Mouse (Mus musculus): ENCODE measurements at regions not wholly inside any gene's neighbourhood (a gene's known extent, or its start where the extent isn't known, plus 50 kb on each side); places are given as distances from the start of the nearest gene placed in this dataset.

GRCm38 (mm10) chr12:77140141-77140540, 97.8 kb upstream of the Fut8 start:
- H3K4me2 ChIP-seq (ENCODE audit: low read depth, low read length), result no peak overlapping the region
- WGBS, result 72% methylated on average over 5 of the region's 5 CpGs
- H3K9ac ChIP-seq (ENCODE audit: low read length), result no peak overlapping the region
- 0 out of 2 replicates have a peak, but pooled peaks cover under 1% of the 10 kb centered on the region for H3K4me1 ChIP-seq (ENCODE audit: control insufficient read depth, insufficient read depth, low read length)
- H3K36me3 ChIP-seq (ENCODE audit: control insufficient read depth, insufficient read depth), result no peaks in the 10 kb centered on the region
- no peak for ATAC-seq (replicated peaks; ENCODE audit: extremely low read depth, insufficient read depth, low FRiP score)
- H3K27ac ChIP-seq (ENCODE audit: low read length), result no peak overlapping the region
- no peaks in the 10 kb centered on the region for H3K9me3 ChIP-seq (replicated peaks; ENCODE audit: control insufficient read depth, low read length)
- H3K4me3 ChIP-seq (ENCODE audit: low read length), result no peak overlapping the region
- no peaks in the 10 kb centered on the region for H3K27me3 ChIP-seq (ENCODE audit: control insufficient read depth, insufficient read depth, low read length)

GRCm38 (mm10) chr12:77139718-77140117, 98.2 kb upstream of the Fut8 start:
- Histone ChIP-seq H3K27me3 (ENCODE audit: control insufficient read depth, insufficient read depth, low read length) (no peaks in the 10 kb centered on the region), H3K4me2 (ENCODE audit: low read depth, low read length) (no peak overlapping the region), H3K36me3 (ENCODE audit: control insufficient read depth, insufficient read depth) (no peaks in the 10 kb centered on the region), H3K27ac (ENCODE audit: low read length) (no peak overlapping the region), H3K4me3 (ENCODE audit: low read length) (no peak overlapping the region), H3K4me1 (ENCODE audit: control insufficient read depth, insufficient read depth, low read length) (0 out of 2 replicates have a peak, but pooled peaks cover 3% of the 10 kb centered on the region), H3K9ac (ENCODE audit: low read length) (no peak overlapping the region), H3K9me3 (replicated peaks; ENCODE audit: control insufficient read depth, low read length) (no peaks in the 10 kb centered on the region)
- ATAC-seq (replicated peaks; ENCODE audit: extremely low read depth, insufficient read depth, low FRiP score), result no peak
- 85% methylated on average over 2 of the region's 2 CpGs for WGBS

DNA sequence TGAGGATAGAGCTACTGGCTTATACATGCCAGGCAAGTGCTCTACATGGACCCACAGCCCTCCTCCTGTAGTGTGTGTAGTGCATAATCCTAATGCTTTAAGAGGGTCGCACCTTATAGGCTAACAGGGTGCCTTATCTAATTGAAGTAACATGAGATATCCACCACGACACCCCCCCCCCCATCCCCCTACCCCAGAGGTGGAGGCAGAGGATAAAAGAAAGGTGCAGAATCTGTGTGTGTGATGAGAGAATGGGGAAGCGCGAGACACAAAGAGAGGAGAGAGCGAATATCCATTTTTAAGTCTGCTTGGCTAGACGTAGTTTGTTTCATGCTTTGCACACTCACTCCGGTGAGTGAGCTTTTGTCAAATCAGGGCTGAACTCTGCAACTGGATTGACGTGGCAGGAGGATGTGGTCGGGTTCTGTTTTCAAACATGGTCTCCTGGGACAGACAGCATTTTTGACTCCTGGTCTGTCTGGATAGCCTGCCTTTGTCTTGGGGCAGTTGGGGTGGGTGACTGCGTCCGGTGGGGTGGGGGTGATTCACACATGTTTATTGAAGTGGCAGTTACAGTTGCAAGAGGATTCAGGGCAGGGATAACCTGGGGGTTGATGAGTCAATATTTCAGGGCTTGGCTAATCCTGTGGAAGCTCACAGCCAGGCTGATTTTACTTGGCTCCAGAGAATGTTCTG, 99.3 kb upstream of the Fut8 start:
- Histone ChIP-seq H3K27me3 (ENCODE audit: control insufficient read depth, insufficient read depth, low read length) (no peaks in the 10 kb centered on the region), H3K4me3 (ENCODE audit: low read length) (no peak overlapping the region), H3K9ac (ENCODE audit: low read length) (no peak overlapping the region), H3K4me2 (ENCODE audit: low read depth, low read length) (no peak overlapping the region), H3K36me3 (ENCODE audit: control insufficient read depth, insufficient read depth) (no peaks in the 10 kb centered on the region), H3K4me1 (ENCODE audit: control insufficient read depth, insufficient read depth, low read length) (peaks cover 5% of the 10 kb centered on the region; the same call in 1 of the 2 replicates), H3K9me3 (replicated peaks; ENCODE audit: control insufficient read depth, low read length) (no peaks in the 10 kb centered on the region), H3K27ac (ENCODE audit: low read length) (no peak overlapping the region)
- WGBS, result 63% methylated on average over 11 of the region's 11 CpGs
- no peak for ATAC-seq (replicated peaks; ENCODE audit: extremely low read depth, insufficient read depth, low FRiP score)

GRCm38 (mm10) chr12:77137291-77137830, 100.6 kb upstream of the Fut8 start:
- WGBS, result 77% methylated on average over 10 of the region's 10 CpGs
- no peak for ATAC-seq (replicated peaks; ENCODE audit: extremely low read depth, insufficient read depth, low FRiP score)
- Histone ChIP-seq H3K9ac (ENCODE audit: low read length) (no peak overlapping the region), H3K4me3 (ENCODE audit: low read length) (no peak overlapping the region), H3K4me1 (ENCODE audit: control insufficient read depth, insufficient read depth, low read length) (peaks cover 5% of the 10 kb centered on the region; the same call in 1 of the 2 replicates), H3K9me3 (replicated peaks; ENCODE audit: control insufficient read depth, low read length) (no peaks in the 10 kb centered on the region), H3K4me2 (ENCODE audit: low read depth, low read length) (no peak overlapping the region), H3K27ac (ENCODE audit: low read length) (no peak overlapping the region), H3K27me3 (ENCODE audit: control insufficient read depth, insufficient read depth, low read length) (no peaks in the 10 kb centered on the region), H3K36me3 (ENCODE audit: control insufficient read depth, insufficient read depth) (no peaks in the 10 kb centered on the region)

DNA sequence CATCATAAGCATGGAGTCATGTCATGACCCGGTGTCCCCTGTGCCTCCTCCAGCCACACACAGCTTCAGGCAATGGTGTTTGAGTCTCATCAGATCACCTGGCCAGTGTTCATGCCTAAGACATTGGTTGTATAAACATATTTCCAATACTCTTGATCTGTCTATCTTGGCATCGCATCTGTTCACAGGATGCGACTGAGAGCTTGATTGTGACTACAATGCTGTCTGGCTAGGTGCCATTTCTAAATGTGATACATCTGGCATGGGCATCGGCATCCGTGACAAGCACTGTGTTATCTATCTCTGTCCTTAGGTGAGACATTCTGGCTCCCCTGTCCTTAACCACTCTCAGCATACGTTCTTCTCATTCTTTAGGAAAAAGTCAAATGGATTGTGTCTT, 102.3 kb upstream of the Fut8 start:
- 72% methylated on average over 6 of the region's 6 CpGs for WGBS
- Histone ChIP-seq H3K4me1 (ENCODE audit: control insufficient read depth, insufficient read depth, low read length) (peaks cover 5% of the 10 kb centered on the region; the same call in 1 of the 2 replicates), H3K36me3 (ENCODE audit: control insufficient read depth, insufficient read depth) (no peaks in the 10 kb centered on the region), H3K4me2 (ENCODE audit: low read depth, low read length) (no peak overlapping the region), H3K27ac (ENCODE audit: low read length) (no peak overlapping the region), H3K9ac (ENCODE audit: low read length) (no peak overlapping the region), H3K4me3 (ENCODE audit: low read length) (no peak overlapping the region), H3K9me3 (replicated peaks; ENCODE audit: control insufficient read depth, low read length) (no peaks in the 10 kb centered on the region), H3K27me3 (ENCODE audit: control insufficient read depth, insufficient read depth, low read length) (no peaks in the 10 kb centered on the region)
- ATAC-seq (replicated peaks; ENCODE audit: extremely low read depth, insufficient read depth, low FRiP score), result no peak

- no peaks in the 10 kb centered on the region for H3K9me3 ChIP-seq (replicated peaks; ENCODE audit: control insufficient read depth, low read length)
- no peak overlapping the region for H3K4me3 ChIP-seq (ENCODE audit: low read length)
- no peaks in the 10 kb centered on the region for H3K36me3 ChIP-seq (ENCODE audit: control insufficient read depth, insufficient read depth)
- WGBS, result 66% methylated on average over 3 of the region's 3 CpGs
- H3K27me3 ChIP-seq (ENCODE audit: control insufficient read depth, insufficient read depth, low read length), result no peaks in the 10 kb centered on the region
- H3K27ac ChIP-seq (ENCODE audit: low read length), result no peak overlapping the region
- ATAC-seq (replicated peaks; ENCODE audit: extremely low read depth, insufficient read depth, low FRiP score), result no peak
- no peak overlapping the region for H3K4me2 ChIP-seq (ENCODE audit: low read depth, low read length)
- H3K4me1 ChIP-seq (ENCODE audit: control insufficient read depth, insufficient read depth, low read length), result peaks cover 5% of the 10 kb centered on the region; the same call in 1 of the 2 replicates
- H3K9ac ChIP-seq (ENCODE audit: low read length), result no peak overlapping the region
Measured at GRCm38 (mm10) chr12:77135067-77135466, 102.9 kb upstream of the Fut8 start.

DNA sequence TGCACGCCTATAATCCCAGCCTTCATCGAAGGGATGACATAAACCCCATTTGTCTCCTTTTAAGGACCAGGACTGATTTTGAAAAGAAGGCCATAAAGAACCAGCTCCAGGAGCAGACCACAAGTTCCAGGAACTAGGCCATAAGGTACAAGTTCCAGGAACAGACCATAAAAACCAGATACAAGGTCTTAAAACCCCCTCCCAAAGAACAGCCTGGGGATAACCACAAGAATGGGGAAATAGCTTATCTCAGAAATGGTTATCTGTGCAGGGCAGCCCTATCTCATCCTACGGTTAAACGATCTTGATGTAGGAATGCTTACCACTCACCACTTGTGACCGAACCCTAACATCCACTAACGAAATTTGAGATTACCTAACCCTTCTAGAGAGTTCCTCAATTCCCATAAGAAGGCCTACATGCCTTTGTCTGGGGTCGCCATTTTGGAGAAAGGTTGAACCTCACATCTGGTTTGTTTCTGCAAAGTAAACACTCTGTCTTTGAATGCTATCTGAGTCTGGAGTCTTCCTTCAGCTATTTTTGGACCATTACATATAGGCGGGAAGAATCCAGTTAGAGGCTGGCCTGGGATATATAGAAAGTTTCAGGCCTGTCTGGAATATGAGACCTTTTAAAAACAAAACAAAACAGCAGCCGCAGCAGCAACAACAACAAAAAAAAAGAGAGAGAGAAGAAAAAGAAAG, 103.5 kb upstream of the Fut8 start:
- Histone ChIP-seq H3K27ac (ENCODE audit: low read length) (no peak overlapping the region), H3K4me2 (ENCODE audit: low read depth, low read length) (no peak overlapping the region), H3K4me3 (ENCODE audit: low read length) (no peak overlapping the region), H3K9me3 (replicated peaks; ENCODE audit: control insufficient read depth, low read length) (no peaks in the 10 kb centered on the region), H3K36me3 (ENCODE audit: control insufficient read depth, insufficient read depth) (no peaks in the 10 kb centered on the region), H3K9ac (ENCODE audit: low read length) (no peak overlapping the region), H3K27me3 (ENCODE audit: control insufficient read depth, insufficient read depth, low read length) (no peaks in the 10 kb centered on the region), H3K4me1 (ENCODE audit: control insufficient read depth, insufficient read depth, low read length) (peaks cover 5% of the 10 kb centered on the region; the same call in 1 of the 2 replicates)
- no peak for ATAC-seq (replicated peaks; ENCODE audit: extremely low read depth, insufficient read depth, low FRiP score)
- WGBS, result 44% methylated on average over 9 of the region's 9 CpGs

DNA sequence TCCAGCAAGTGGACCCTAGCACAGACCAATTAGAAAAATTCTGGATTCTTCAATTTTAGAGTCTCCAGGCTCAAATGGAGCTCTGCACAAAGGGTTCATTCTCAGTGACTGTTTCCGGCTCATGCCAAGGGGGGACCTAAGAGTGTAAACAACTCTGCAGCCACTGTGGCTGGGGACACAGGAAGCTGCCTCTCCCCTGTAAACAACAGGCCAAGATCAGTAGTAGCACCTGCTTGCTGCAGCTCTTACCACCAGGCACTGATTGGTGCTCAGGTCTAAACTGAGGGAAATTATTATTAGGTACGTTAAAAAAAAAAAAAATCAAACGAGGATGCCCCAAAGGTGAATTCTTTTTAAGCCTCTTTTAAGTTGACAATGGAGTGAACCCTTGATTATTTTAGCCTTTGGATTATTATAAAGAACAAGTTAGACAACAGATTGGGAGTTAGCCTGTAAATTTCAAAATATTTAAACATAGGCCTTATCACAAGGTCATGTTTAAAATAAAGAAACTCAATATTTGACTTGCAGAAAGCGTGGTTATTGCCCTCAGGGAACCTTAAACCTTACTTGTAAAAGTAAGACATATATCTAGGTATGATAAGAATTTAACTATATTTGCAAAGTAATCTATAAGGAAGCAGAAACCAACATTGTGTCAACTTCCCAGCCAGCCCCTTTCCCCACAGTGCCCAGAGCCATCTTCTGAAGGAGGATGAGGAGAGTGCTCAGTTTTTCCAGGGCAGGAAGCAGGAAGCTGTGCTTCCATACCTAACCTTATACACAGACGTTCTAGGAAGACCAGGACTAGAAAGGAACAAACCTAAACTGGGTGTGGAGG, 104.2 kb upstream of the Fut8 start:
- H3K27ac ChIP-seq (ENCODE audit: low read length), result no peak overlapping the region
- H3K27me3 ChIP-seq (ENCODE audit: control insufficient read depth, insufficient read depth, low read length), result no peaks in the 10 kb centered on the region
- peaks cover 5% of the 10 kb centered on the region; the same call in 1 of the 2 replicates for H3K4me1 ChIP-seq (ENCODE audit: control insufficient read depth, insufficient read depth, low read length)
- H3K9me3 ChIP-seq (replicated peaks; ENCODE audit: control insufficient read depth, low read length), result no peaks in the 10 kb centered on the region
- no peak overlapping the region for H3K4me3 ChIP-seq (ENCODE audit: low read length)
- 71% methylated on average over 5 of the region's 5 CpGs for WGBS
- no peaks in the 10 kb centered on the region for H3K36me3 ChIP-seq (ENCODE audit: control insufficient read depth, insufficient read depth)
- H3K9ac ChIP-seq (ENCODE audit: low read length), result no peak overlapping the region
- no peak for ATAC-seq (replicated peaks; ENCODE audit: extremely low read depth, insufficient read depth, low FRiP score)
- H3K4me2 ChIP-seq (ENCODE audit: low read depth, low read length), result no peak overlapping the region
